Mouse (Mus musculus): ENCODE measurements around the gene Dnajc6.

Gene Dnajc6

GRCm38 (mm10) chr4:101646857-101647195 is 150.4 kb downstream of the Dnajc6 start:
- no peak for DNase-seq

GRCm38 (mm10) chr4:101647196-101647905 is 150.9 kb downstream of the Dnajc6 start, which contains the start of gene Leprot:
Leprot (plus strand) TSS chr4:101647718.
- peak; percentile 100 for DNase-seq

GRCm38 (mm10) chr4:101647976-101648642 is 151.7 kb downstream of the Dnajc6 start:
- DNase-seq = no peak

GRCm38 (mm10) chr4:101648745-101649144 is 152.3 kb downstream of the Dnajc6 start:
- DNase-seq = no peak

DNA sequence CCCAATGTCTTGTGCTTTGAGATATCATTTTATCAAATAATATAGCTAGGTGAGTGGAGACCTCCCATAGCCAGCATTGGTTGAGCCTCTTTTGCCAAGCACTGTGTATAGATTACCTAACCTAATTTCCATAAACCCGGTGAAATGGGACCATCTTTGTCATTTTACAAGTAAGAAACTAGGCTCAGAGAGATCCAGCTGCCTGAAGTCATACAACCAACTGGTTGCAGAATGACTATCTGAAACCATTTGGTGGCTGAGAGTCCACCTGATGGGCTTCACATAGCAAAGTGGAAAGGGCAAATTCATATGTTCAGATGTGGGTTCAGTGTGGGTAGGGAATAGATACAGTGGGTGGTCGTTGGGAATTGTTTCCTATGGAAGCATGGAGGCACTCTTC is 154.5 kb downstream of the Dnajc6 start:
- no peak for DNase-seq

DNA sequence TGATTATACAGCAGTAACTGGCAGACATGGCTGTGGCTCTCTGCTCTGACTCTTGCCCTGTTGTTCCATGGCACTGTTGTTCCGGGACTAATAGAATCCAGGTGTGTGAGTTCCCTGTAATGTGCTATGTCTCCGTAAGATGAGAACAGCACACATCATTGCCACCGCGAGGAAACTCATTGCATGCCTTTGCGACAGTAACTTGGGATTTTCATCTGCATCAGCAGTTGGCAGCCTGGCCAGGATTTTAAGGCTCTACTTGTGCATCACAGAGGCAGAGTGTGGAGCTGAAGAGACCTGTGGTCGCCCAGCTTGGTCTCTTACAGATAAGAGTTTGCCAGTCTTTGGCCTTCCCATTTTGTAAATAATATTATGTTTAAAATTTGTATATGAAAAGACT is 157.8 kb downstream of the Dnajc6 start:
- no peak for DNase-seq

DNA sequence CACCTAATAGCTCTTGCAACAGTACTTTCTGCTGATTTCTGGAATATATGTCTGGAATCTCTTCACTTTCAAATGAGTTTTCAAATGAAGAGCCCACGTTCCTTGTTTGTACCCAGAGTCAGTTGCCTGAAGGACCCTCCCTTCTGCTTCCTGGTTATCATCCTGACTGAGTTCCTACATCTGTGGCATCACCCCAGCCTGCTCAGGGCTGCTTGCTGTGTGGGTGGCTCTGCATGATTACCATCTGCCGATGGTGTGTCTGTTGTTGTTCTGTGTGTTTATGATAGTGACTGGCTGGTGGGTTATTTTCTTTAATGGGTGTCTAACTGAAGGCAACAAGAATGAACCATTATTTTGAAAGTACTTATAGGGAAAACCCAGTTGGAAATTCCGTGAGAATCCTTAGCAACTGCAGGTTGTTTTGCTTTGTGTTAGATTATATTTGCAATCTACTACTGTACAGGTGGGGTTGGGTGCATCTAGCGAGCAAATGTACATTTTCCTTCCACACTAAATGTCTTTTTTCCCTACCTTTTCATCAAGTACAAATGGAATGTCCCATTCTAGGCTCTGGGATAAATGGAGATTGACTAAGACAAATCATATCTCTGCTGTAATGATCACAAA is 158.5 kb downstream of the Dnajc6 start:
- DNase-seq = peak; percentile 65

DNA sequence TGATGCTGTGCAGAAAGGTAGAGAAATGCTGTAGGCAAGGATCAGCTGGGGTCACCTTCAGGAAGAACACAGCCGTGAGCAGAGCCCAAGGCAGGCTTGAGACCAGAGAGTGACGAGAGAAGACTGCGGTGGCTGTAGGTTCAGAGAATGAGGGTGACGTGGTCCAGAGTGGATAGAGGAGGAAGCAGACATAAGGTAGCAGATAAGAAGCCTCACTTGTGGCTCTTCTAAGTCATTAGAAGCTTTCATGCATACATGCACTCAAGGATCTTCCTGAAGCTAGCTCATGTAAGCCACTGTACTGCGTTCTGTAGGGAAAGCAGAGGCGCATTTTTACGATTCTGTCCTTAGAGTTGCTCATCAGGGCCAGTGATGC is 159.0 kb downstream of the Dnajc6 start:
- DNase-seq = no peak

GRCm38 (mm10) chr4:101656056-101656455 is 159.6 kb downstream of the Dnajc6 start:
- DNase-seq = no peak

DNA sequence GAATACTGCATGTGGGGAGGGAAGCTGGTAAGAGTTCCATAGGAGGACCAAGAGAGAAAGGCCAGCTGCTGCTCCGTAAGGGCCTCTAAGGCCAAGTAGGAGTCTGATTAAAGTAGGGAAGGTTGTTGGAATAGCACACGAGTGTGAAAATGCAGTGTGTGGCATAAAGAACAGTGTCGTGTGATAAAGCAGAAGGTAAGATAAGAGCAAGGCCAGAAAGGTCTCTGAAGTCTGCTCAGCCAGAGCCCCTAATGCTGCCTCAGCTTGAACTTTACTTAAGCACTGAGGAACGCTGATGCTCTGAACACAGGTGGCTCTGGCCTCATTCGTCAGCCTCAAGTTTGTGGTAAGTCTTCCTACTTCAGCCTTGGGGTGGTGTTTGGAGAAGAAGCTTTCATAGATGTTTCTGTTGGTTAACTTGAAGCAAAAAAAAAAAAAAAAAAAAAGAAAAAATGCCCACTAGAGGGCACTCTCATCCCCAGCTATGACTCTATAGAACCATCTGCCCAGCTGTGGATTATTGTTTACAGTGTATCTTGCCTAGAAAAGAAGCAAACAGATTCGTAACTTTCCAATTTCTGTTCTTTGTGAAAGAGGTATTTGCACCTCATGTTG is 160.6 kb downstream of the Dnajc6 start:
- no peak for DNase-seq

DNA sequence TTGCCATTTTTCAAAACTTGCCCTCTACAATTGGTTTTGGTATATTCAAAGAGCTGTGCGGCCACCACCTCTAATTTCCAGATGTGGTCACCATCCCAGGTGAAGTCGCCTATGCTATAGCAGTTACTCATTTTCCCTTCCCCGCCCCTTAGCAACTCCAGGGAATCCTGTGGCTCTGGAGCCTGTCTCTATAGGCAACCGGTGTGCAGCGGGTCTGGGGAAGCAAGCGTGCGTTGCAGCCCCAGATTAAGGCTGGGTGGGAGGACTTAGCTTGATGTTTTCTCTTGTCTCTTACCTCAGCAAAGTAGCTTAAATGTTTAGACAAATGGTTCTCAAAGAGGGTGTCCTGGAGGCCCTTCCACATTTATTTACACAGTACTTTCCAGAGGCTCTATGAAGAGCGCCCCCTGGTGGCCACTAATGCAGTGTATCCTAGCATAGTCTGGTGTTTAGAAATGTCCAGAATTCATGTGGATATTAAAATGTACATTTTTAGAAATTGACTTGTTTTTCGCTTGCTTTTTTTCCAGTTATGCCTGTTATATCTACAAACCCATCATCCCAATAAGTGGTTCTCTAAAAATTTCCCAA is 167.8 kb downstream of the Dnajc6 start:
- DNase-seq = no peak

- DNase-seq = no peak
These were observed 168.3 kb downstream of the Dnajc6 start for GRCm38 (mm10) chr4:101664766-101665165.

GRCm38 (mm10) chr4:101669161-101669560 is 172.7 kb downstream of the Dnajc6 start:
- no peak for DNase-seq

- no peak for DNase-seq
These were observed 173.4 kb downstream of the Dnajc6 start for GRCm38 (mm10) chr4:101669811-101670210.

DNA sequence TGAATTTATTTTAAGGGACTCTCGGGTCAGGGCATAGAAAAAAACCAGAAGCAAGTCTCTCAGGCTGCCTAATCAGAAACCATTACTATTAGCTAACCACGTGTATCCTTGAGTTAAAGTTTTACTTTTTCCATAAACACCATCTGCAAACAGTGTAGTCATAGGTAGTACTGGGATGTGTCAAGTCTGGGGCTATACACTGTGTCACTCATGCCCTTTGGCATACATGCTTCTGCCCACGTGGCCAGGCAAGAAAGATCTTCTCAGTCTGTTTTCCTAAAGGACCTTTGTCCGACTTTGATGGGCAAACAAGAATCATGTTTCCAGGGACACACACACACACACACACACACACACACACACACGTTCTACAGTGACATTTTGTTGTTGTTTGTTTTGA is 178.3 kb downstream of the Dnajc6 start:
- DNase-seq = no peak

GRCm38 (mm10) chr4:101675726-101676125 is 179.3 kb downstream of the Dnajc6 start:
- no peak for DNase-seq

GRCm38 (mm10) chr4:101682620-101683019 is 186.2 kb downstream of the Dnajc6 start:
- DNase-seq = no peak

DNA sequence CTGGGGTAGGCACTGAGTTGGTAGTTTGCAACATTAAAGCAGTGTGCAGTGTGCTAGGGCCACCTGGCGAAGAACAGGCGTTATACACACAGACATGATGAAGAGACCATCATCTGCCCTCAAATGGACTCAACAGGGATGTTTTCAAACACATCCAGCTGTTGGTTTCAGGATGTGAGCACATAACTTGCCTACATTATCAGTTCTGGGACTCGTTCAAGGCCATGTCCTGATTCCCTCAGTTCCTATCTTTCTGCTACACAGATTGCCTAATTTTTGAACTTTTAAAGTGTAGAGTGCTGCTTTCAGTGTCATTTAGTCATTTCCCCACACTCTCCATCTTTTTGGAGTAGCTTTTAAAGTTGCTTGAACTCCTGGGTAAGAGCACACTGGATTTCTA is 186.6 kb downstream of the Dnajc6 start:
- DNase-seq = no peak

- no peak for DNase-seq
These were observed 188.4 kb downstream of the Dnajc6 start for GRCm38 (mm10) chr4:101684821-101685220.

- DNase-seq = no peak
These were observed 189.9 kb downstream of the Dnajc6 start for GRCm38 (mm10) chr4:101686227-101686810.

DNA sequence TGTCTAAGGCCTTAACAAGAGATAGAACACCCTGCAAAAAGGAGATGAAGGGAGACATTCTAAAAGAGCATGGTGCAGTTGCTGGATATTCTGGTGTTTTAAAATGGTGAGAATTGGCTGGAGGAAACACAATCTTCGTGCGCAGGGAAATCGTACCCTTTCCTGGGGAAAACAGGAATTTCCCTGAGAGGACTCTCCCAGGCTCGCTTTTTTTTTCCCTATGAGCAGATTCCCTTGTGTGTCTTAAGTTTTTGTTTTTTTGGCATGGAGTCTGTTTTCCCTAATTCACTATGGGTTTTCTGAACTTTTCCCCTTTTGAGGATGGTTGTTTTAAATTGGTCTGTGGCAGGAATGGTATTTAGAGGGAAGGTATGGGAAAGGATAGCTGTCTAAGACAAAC is 192.8 kb downstream of the Dnajc6 start:
- no peak for DNase-seq

GRCm38 (mm10) chr4:101689645-101690044 is 193.2 kb downstream of the Dnajc6 start:
- no peak for DNase-seq
